In genomic region chr5:74342557-74342956, GRCm38 (mm10) we compare ENCODE assay signal across 19 mouse cellular contexts.
DNase-seq lines count a peak whose midpoint lies in the region.
"Had no signal": no experiment of that assay in that cellular context is flagged by ENCODE, and none has a peak within 500 bp of the region (broad histone marks: within the 10 kb centered on the region; RNA-seq: fewer than 3 reads in every experiment).

No protein-coding gene starts in this region.

- peak; percentile 12 for DNase-seq in left cerebral cortex, adult 11 months (ENCODE audit: low spot score)
- DNase-seq in left cerebral cortex, postnatal 14 days (ENCODE audit: low spot score in 2 of 2), result no peak
- peak; percentile 29 for DNase-seq in right cerebral cortex, postnatal 25 days
- no peak for DNase-seq in right cerebral cortex, postnatal 10 days (ENCODE audit: low spot score in 2 of 2)
- DNase-seq in left cerebral cortex, postnatal 36 days (ENCODE audit: low spot score in 2 of 2), result peak; percentile 46 to 50
- peak; percentile 47 for DNase-seq in telencephalon, adult 2 months (ENCODE audit: low read depth, low spot score)
- DNase-seq in gastrocnemius, postnatal 10 days, result no peak
- DNase-seq in ovary, postnatal 10 days (ENCODE audit: low spot score), result no peak
- DNase-seq: adrenal gland, postnatal 36 days; cerebellum, adult 11 months; cerebellum, postnatal 10 days; gastrocnemius, postnatal 36 days; heart, postnatal 36 days; kidney, adult 11 months; kidney, postnatal 4 days; liver, embryonic 13.5 days; lung, adult 2 months; lung, postnatal 14 days; midbrain, embryonic 14.5 days had no signal

- intact Hi-C loops in left cerebral cortex, postnatal 14 days (cut with DNase I), result no loop called here
- intact Hi-C loops in left cerebral cortex, postnatal 36 days (cut with DNase I), result no loop called here

Comparison
In these comparisons a context has a peak if more than half of its experiments do, and no peak if none do; other contexts are left out.
1. DNase-seq: peak in left cerebral cortex, adult 11 months (single experiment), right cerebral cortex, postnatal 25 days (single experiment), left cerebral cortex, postnatal 36 days (2 of 2) and telencephalon, adult 2 months (single experiment); none in left cerebral cortex, postnatal 14 days (0 of 2), right cerebral cortex, postnatal 10 days (0 of 2), gastrocnemius, postnatal 10 days (single experiment) and ovary, postnatal 10 days (single experiment).